Mouse (Mus musculus) heart, embryonic 16.5 days (tissue): ENCODE measurements at regions not wholly inside any gene's neighbourhood (a gene's known extent, or its start where the extent isn't known, plus 50 kb on each side); places are given as distances from the start of the nearest gene placed in this dataset.

Source experiments
- ATAC-seq: fragments of 200-750 bp; cut with Nextera tagmentation; replicated peaks from 2 replicates; pipeline ENCODE4 v1.8.0; 2017; ENCODE audit warnings: moderate number of reproducible peaks; ENCODE audit not compliant: insufficient read depth, low FRiP score; ENCODE audit errors: extremely low read depth
- H3K27ac ChIP-seq: fragments of 300-500 bp; sonication (generic); 2 replicates; pipeline ENCODE4 v1.5.1; 2014; ENCODE audit warnings: mild to moderate bottlenecking, low read length, control low read depth, moderate library complexity
- H3K27me3 ChIP-seq: fragments of 300-500 bp; sonication (generic); 2 replicates; pipeline ENCODE4 v1.6.1; 2014; ENCODE audit warnings: low read length, mixed read lengths; ENCODE audit not compliant: control insufficient read depth, insufficient read depth
- H3K36me3 ChIP-seq: fragments of 300-500 bp; sonication (generic); 2 replicates; pipeline ENCODE4 v1.6.1; 2014; ENCODE audit not compliant: control insufficient read depth, insufficient read depth
- H3K4me1 ChIP-seq: fragments of 300-500 bp; sonication (generic); 2 replicates; pipeline ENCODE4 v1.6.1; 2014; ENCODE audit warnings: low read length, mixed read lengths; ENCODE audit not compliant: control insufficient read depth, insufficient read depth
- H3K4me2 ChIP-seq: fragments of 300-500 bp; sonication (generic); 2 replicates; pipeline ENCODE4 v1.6.1; 2014; ENCODE audit warnings: low read depth, mild to moderate bottlenecking, control low read depth, low read length
- H3K4me3 ChIP-seq: fragments of 300-500 bp; sonication (generic); 2 replicates; pipeline ENCODE4 v1.5.1; 2014; ENCODE audit warnings: mild to moderate bottlenecking, control low read depth, low read length
- H3K9ac ChIP-seq: fragments of 300-500 bp; sonication (generic); 2 replicates; pipeline ENCODE4 v1.6.1; 2014; ENCODE audit warnings: low read length, control low read depth
- H3K9me3 ChIP-seq: fragments of 300-500 bp; sonication (generic); replicated peaks from 2 replicates; pipeline ENCODE4 v1.6.1; 2016; ENCODE audit warnings: low read length; ENCODE audit not compliant: control insufficient read depth
- WGBS: fragments of 180-500 bp; shearing (Covaris S2); extraction: QIAGEN DNeasy Blood & Tissue Kit; methylation state at CpG from one replicate; pipeline ENCODE4 v1.1.7; 2014; 5-methylcytosine and 5-hydroxymethylcytosine counted together

- no peak for ATAC-seq
Measured at GRCm38 (mm10) chr11:112711656-112712055, 70.4 kb upstream of the Sox9 start.

GRCm38 (mm10) chr11:112718547-112718946 lies 63.5 kb upstream of the Sox9 start:
- no peak overlapping the region for H3K9ac ChIP-seq
- WGBS, result 74% methylated on average over 2 of the region's 2 CpGs
- no peak overlapping the region for H3K4me2 ChIP-seq
- no peaks in the 10 kb centered on the region for H3K36me3 ChIP-seq
- no peaks in the 10 kb centered on the region for H3K4me1 ChIP-seq
- H3K27ac ChIP-seq, result no peak overlapping the region
- no peak for ATAC-seq
- no peaks in the 10 kb centered on the region for H3K27me3 ChIP-seq
- H3K9me3 ChIP-seq, result peaks cover 6% of the 10 kb centered on the region
- no peak overlapping the region for H3K4me3 ChIP-seq

More at GRCm38 (mm10) chr11:112711656-112712055, 70.4 kb upstream of the Sox9 start:
- WGBS, result 62% methylated on average over 5 of the region's 5 CpGs
- H3K36me3 ChIP-seq, result no peaks in the 10 kb centered on the region
- H3K27me3 ChIP-seq, result no peaks in the 10 kb centered on the region
- H3K4me3 ChIP-seq, result no peak overlapping the region
- no peak overlapping the region for H3K4me2 ChIP-seq
- H3K27ac ChIP-seq, result no peak overlapping the region
- H3K9me3 ChIP-seq, result no peaks in the 10 kb centered on the region
- H3K4me1 ChIP-seq, result no peaks in the 10 kb centered on the region
- H3K9ac ChIP-seq, result no peak overlapping the region

GRCm38 (mm10) chr11:112720652-112721051 lies 61.4 kb upstream of the Sox9 start:
- H3K4me3 ChIP-seq, result no peak overlapping the region
- H3K4me2 ChIP-seq, result no peak overlapping the region
- no peak overlapping the region for H3K27ac ChIP-seq
- H3K4me1 ChIP-seq, result no peaks in the 10 kb centered on the region
- 89% methylated on average over 4 of the region's 4 CpGs for WGBS
- ATAC-seq, result no peak
- H3K27me3 ChIP-seq, result no peaks in the 10 kb centered on the region
- H3K9me3 ChIP-seq, result peaks cover 6% of the 10 kb centered on the region
- no peak overlapping the region for H3K9ac ChIP-seq
- no peaks in the 10 kb centered on the region for H3K36me3 ChIP-seq

GRCm38 (mm10) chr11:112722936-112723335 lies 59.1 kb upstream of the Sox9 start:
- WGBS, result 51% methylated on average over 4 of the region's 4 CpGs
- Histone ChIP-seq H3K4me1 (no peaks in the 10 kb centered on the region), H3K27ac (no peak overlapping the region), H3K9ac (no peak overlapping the region), H3K4me2 (no peak overlapping the region), H3K27me3 (no peaks in the 10 kb centered on the region), H3K36me3 (no peaks in the 10 kb centered on the region), H3K9me3 (peaks cover 6% of the 10 kb centered on the region), H3K4me3 (no peak overlapping the region)
- ATAC-seq, result no peak

- H3K4me3 ChIP-seq, result no peak overlapping the region
- no peaks in the 10 kb centered on the region for H3K9me3 ChIP-seq
- H3K36me3 ChIP-seq, result no peaks in the 10 kb centered on the region
- H3K27ac ChIP-seq, result no peak overlapping the region
- H3K27me3 ChIP-seq, result no peaks in the 10 kb centered on the region
- H3K9ac ChIP-seq, result no peak overlapping the region
- 26% methylated on average over 15 of the region's 15 CpGs for WGBS
- H3K4me1 ChIP-seq, result 0 out of 2 replicates have a peak, but pooled peaks cover 7% of the 10 kb centered on the region
- H3K4me2 ChIP-seq, result no peak overlapping the region
- ATAC-seq, result no peak
Measured at GRCm38 (mm10) chr11:112728154-112728952, 53.7 kb upstream of the Sox9 start.
